Mouse (Mus musculus) liver, adult 2 months (tissue): ENCODE results near the gene Col25a1. TPM values are rescaled to one million over a fixed set of nuclear protein-coding genes. Genes with fewer than 3 reads are reported as not detected.

Source experiments
- DNase-seq: peaks from one replicate; pipeline ENCODE4 v3.0.0-alpha.2; 2011; ENCODE audit warnings: low read depth, low spot score; ENCODE audit errors: extremely low read depth
- H3K27ac ChIP-seq: fragments of 200-500 bp; replicated peaks from 2 replicates; pipeline ENCODE4 v1.5.1; 2012; ENCODE audit warnings: low read depth, mild to moderate bottlenecking, control low read depth, inconsistent platforms, low read length; ENCODE audit not compliant: insufficient read depth
- H3K27me3 ChIP-seq: fragments of 200-500 bp; 2 replicates; pipeline ENCODE4 v1.6.1; 2012; ENCODE audit warnings: mild to moderate bottlenecking, moderate library complexity, low read length, inconsistent platforms; ENCODE audit not compliant: control insufficient read depth, insufficient read depth
- H3K36me3 ChIP-seq: fragments of 200-500 bp; 2 replicates; pipeline ENCODE4 v1.6.1; 2012; ENCODE audit warnings: low read length, inconsistent platforms; ENCODE audit not compliant: control insufficient read depth, insufficient read depth
- H3K4me1 ChIP-seq: fragments of 200-500 bp; 2 replicates; pipeline ENCODE4 v1.6.1; 2011; ENCODE audit warnings: low read length; ENCODE audit not compliant: control insufficient read depth, insufficient read depth
- H3K4me3 ChIP-seq: fragments of 200-500 bp; 2 replicates; pipeline ENCODE4 v1.5.1; 2011; ENCODE audit warnings: low read depth, mild to moderate bottlenecking, control low read depth, low read length, moderate library complexity; ENCODE audit not compliant: insufficient read depth
- H3K79me2 ChIP-seq: fragments of 200-500 bp; 2 replicates; pipeline ENCODE4 v1.6.1; 2012; ENCODE audit warnings: inconsistent platforms, mild to moderate bottlenecking, low read length, moderate library complexity; ENCODE audit not compliant: control insufficient read depth, insufficient read depth
- H3K9ac ChIP-seq: fragments of 200-500 bp; 2 replicates; pipeline ENCODE4 v1.6.1; 2012; ENCODE audit warnings: low read depth, mild to moderate bottlenecking, control low read depth, inconsistent platforms, low read length
- CTCF ChIP-seq: fragments of 200-500 bp; IDR thresholded peaks from 2 replicates; pipeline ENCODE4 v1.5.1; 2011; ENCODE audit warnings: low read depth, low read length, control low read depth
- POLR2A ChIP-seq: fragments of 200-500 bp; IDR thresholded peaks from 2 replicates; pipeline ENCODE4 v1.6.1; 2011; ENCODE audit warnings: low read length, control low read depth; ENCODE audit not compliant: insufficient read depth; ENCODE audit errors: extremely low read depth
- WGBS: fragments of 180-500 bp; shearing (Covaris S2); methylation state at CpG from one replicate; pipeline ENCODE4 v1.1.7; 2018; 5-methylcytosine and 5-hydroxymethylcytosine counted together
- polyA plus RNA-seq: library from polyadenylated mRNA; depleted of rRNA; stranded (reverse); fragments of >200 nt; gene quantifications from 2 replicates; pipeline ENCODE4 v1.2.3, GENCODE M21; 2012
- total RNA-seq: library from RNA; depleted of rRNA; stranded (reverse); fragments of >200 nt; gene quantifications from 2 replicates; pipeline ENCODE4 v1.2.3, GENCODE M21; 2014

Gene Col25a1
- total and polyA plus RNA-seq, 2 experiments, result 0.05 to 0.09 TPM

- 97% methylated on average over 1 of the region's 1 CpGs for WGBS
- H3K79me2 ChIP-seq, result no peaks in the 10 kb centered on the region
Observed at GRCm38 (mm10) chr3:130235233-130235632, 103.9 kb downstream of the Col25a1 start.

DNA sequence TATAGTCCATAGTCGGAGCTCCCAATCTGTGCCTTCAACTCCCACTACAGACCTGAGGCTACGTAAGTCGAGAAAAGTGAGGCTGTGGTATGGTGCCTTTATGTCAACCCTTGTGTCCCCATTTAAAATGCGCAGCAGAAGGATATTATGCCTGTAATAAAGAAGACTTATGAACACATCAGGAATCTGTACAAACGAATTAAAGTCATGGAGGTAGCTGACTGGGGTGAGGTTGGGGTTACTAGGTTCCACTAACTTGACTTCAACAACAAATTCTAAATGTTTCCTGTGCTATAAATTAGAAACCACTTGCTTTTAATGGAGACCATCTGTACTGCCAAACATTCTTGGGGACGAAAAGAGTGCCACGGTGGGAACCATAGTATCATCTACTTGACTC, 104.8 kb downstream of the Col25a1 start:
- Histone ChIP-seq H3K79me2 (no peaks in the 10 kb centered on the region), H3K4me1 (no peaks in the 10 kb centered on the region), H3K4me3 (no peak overlapping the region), H3K27me3 (no peaks in the 10 kb centered on the region), H3K36me3 (no peaks in the 10 kb centered on the region), H3K9ac (no peak overlapping the region), H3K27ac (no peak overlapping the region)
- DNase-seq, result no peak
- TF ChIP-seq POLR2A (no peak), CTCF (no peak)
- 85% methylated on average over 7 of the region's 7 CpGs for WGBS

More at GRCm38 (mm10) chr3:130235233-130235632, 103.9 kb downstream of the Col25a1 start:
- TF ChIP-seq POLR2A, result no peak
- TF ChIP-seq CTCF, result no peak
- Histone ChIP-seq H3K9ac (no peak overlapping the region), H3K27me3 (no peaks in the 10 kb centered on the region), H3K4me3 (no peak overlapping the region), H3K4me1 (no peaks in the 10 kb centered on the region), H3K36me3 (no peaks in the 10 kb centered on the region), H3K27ac (no peak overlapping the region)
- DNase-seq, result no peak

- WGBS, result 47% methylated on average over 1 of the region's 1 CpGs
- no peaks in the 10 kb centered on the region for H3K4me1 ChIP-seq
- DNase-seq, result no peak
Observed at GRCm38 (mm10) chr3:130237852-130238251, 106.6 kb downstream of the Col25a1 start.

DNA sequence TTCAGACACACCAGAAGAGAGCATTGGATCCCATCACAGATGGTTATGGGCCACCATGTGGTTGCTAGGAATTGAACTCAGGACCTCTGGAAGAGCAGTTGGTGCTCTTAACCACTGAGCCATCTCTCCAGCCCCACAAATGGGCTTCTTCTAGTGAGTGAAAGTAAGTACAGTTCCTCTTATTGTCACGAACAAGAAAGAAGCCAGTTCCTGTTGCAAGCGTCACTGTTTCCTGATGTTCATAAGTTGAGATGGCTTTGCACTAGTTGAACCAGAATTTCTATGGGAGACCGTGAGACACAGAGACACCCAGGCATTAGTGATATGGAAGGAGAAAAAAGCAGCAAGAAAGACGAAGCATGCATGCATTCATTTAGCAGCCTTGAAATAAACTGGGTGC, 110.6 kb downstream of the Col25a1 start:
- Histone ChIP-seq H3K27me3 (no peaks in the 10 kb centered on the region), H3K4me3 (no peak overlapping the region), H3K4me1 (no peaks in the 10 kb centered on the region), H3K36me3 (no peaks in the 10 kb centered on the region), H3K9ac (no peak overlapping the region), H3K27ac (no peak overlapping the region), H3K79me2 (no peaks in the 10 kb centered on the region)
- TF ChIP-seq POLR2A (no peak), CTCF (no peak)
- DNase-seq, result no peak
- 86% methylated on average over 4 of the region's 4 CpGs for WGBS

More at GRCm38 (mm10) chr3:130237852-130238251, 106.6 kb downstream of the Col25a1 start:
- no peak overlapping the region for H3K9ac ChIP-seq
- H3K36me3 ChIP-seq, result no peaks in the 10 kb centered on the region
- H3K4me3 ChIP-seq, result no peak overlapping the region
- no peak for TF ChIP-seq POLR2A
- no peak for TF ChIP-seq CTCF
- no peaks in the 10 kb centered on the region for H3K27me3 ChIP-seq
- no peak overlapping the region for H3K27ac ChIP-seq
- no peaks in the 10 kb centered on the region for H3K79me2 ChIP-seq

GRCm38 (mm10) chr3:130242647-130243296, 111.5 kb downstream of the Col25a1 start:
- Histone ChIP-seq H3K27ac (no peak overlapping the region), H3K79me2 (no peaks in the 10 kb centered on the region), H3K27me3 (no peaks in the 10 kb centered on the region), H3K4me1 (no peaks in the 10 kb centered on the region), H3K36me3 (no peaks in the 10 kb centered on the region), H3K9ac (no peak overlapping the region), H3K4me3 (no peak overlapping the region)
- TF ChIP-seq POLR2A (no peak), CTCF (no peak)
- DNase-seq, result no peak
- WGBS, result 85% methylated on average over 8 of the region's 8 CpGs

DNA sequence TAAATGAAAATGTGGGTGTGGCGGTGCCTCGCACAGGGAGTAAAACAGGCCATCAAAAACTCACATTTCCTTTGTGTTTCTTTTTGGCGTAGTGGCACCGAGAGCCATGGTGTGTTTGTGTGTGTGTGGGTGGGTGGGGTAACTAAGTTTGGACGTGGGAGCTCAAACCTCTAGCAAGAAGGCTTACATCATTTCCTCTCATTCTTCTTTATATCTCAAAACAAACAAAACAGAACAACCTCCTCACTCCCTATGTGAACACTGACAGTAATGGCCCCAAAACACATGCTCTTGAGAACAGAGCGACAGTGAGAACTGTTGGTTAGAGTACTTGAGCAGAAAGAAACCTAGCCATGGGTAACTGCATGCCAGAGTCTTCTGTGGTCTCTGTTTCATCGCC, 121.1 kb downstream of the Col25a1 start:
- Histone ChIP-seq H3K4me1 (no peaks in the 10 kb centered on the region), H3K27me3 (no peaks in the 10 kb centered on the region), H3K9ac (no peak overlapping the region), H3K27ac (no peak overlapping the region), H3K79me2 (no peaks in the 10 kb centered on the region), H3K4me3 (no peak overlapping the region), H3K36me3 (no peaks in the 10 kb centered on the region)
- WGBS, result 79% methylated on average over 7 of the region's 7 CpGs
- DNase-seq, result no peak
- TF ChIP-seq CTCF (no peak), POLR2A (no peak)
